Mouse (Mus musculus) kidney, embryonic 15.5 days (tissue): ENCODE data around the gene Phka2. TPM values are rescaled to one million over a fixed set of nuclear protein-coding genes. Genes with fewer than 3 reads are reported as not detected.

Source experiments
- ATAC-seq: fragments of 200-750 bp; cut with Nextera tagmentation; replicated peaks from 2 replicates; pipeline ENCODE4 v1.8.0; 2017; ENCODE audit warnings: moderate TSS enrichment; ENCODE audit not compliant: low FRiP score
- H3K27ac ChIP-seq: fragments of 300-500 bp; sonication (generic); 2 replicates; pipeline ENCODE4 v1.5.1; 2015; ENCODE audit warnings: mild to moderate bottlenecking, inconsistent platforms
- H3K27me3 ChIP-seq: fragments of 300-500 bp; sonication (generic); 2 replicates; pipeline ENCODE4 v1.6.1; 2015; ENCODE audit warnings: inconsistent platforms
- H3K36me3 ChIP-seq: fragments of 300-500 bp; sonication (generic); 2 replicates; pipeline ENCODE4 v1.6.1; 2015; ENCODE audit warnings: inconsistent platforms
- H3K4me1 ChIP-seq: fragments of 300-500 bp; sonication (generic); 2 replicates; pipeline ENCODE4 v1.6.1; 2015; ENCODE audit warnings: inconsistent platforms
- H3K4me2 ChIP-seq: fragments of 300-500 bp; sonication (generic); 2 replicates; pipeline ENCODE4 v1.6.1; 2015; ENCODE audit warnings: moderate library complexity, mild to moderate bottlenecking, inconsistent platforms
- H3K4me3 ChIP-seq: fragments of 300-500 bp; sonication (generic); replicated peaks from 2 replicates; pipeline ENCODE4 v1.5.1; 2015; ENCODE audit warnings: mild to moderate bottlenecking, inconsistent platforms
- H3K9ac ChIP-seq: fragments of 300-500 bp; sonication (generic); 2 replicates; pipeline ENCODE4 v1.6.1; 2015; ENCODE audit warnings: mild to moderate bottlenecking, inconsistent platforms
- H3K9me3 ChIP-seq: fragments of 300-500 bp; sonication (generic); replicated peaks from 2 replicates; pipeline ENCODE4 v1.6.1; 2016; ENCODE audit warnings: inconsistent platforms
- WGBS: fragments of 180-500 bp; shearing (Covaris S2); methylation state at CpG from one replicate; pipeline ENCODE4 v1.1.7; 2015; ENCODE audit warnings: mixed read lengths; 5-methylcytosine and 5-hydroxymethylcytosine counted together
- polyA plus RNA-seq: library from polyadenylated mRNA; unstranded; fragments of >200 nt; fragmentation: Nextera tagmentation; extraction: Ambion mirVana; gene quantifications from 2 replicates; pipeline ENCODE4 v1.2.1, GENCODE M21; 2015

The Phka2 gene
- polyA plus RNA-seq, 1 experiment from 2014 or later = 14.8 TPM

- 68% methylated on average over 2 of the region's 2 CpGs for WGBS
- Histone ChIP-seq H3K9me3 (no peaks in the 10 kb centered on the region), H3K4me3 (no peak overlapping the region), H3K27ac (no peak overlapping the region), H3K36me3 (0 out of 2 replicates have a peak, but pooled peaks cover 12% of the 10 kb centered on the region), H3K4me1 (no peaks in the 10 kb centered on the region), H3K9ac (no peak overlapping the region), H3K4me2 (no peak overlapping the region), H3K27me3 (peaks cover 6% of the 10 kb centered on the region; the same call in 1 of the 2 replicates)
- no peak for ATAC-seq
Observed at GRCm38 (mm10) chrX:160542772-160543171, 40.8 kb downstream of the Phka2 start.

- H3K27ac ChIP-seq = no peak overlapping the region
- no peak overlapping the region for H3K9ac ChIP-seq
- H3K36me3 ChIP-seq = 0 out of 2 replicates have a peak, but pooled peaks cover 7% of the 10 kb centered on the region
- no peaks in the 10 kb centered on the region for H3K4me1 ChIP-seq
- H3K27me3 ChIP-seq = peaks cover 34% of the 10 kb centered on the region
- no peak for ATAC-seq
- 68% methylated on average over 1 of the region's 1 CpGs for WGBS
- no peaks in the 10 kb centered on the region for H3K9me3 ChIP-seq
- H3K4me2 ChIP-seq = no peak overlapping the region
- H3K4me3 ChIP-seq = no peak overlapping the region
Observed at GRCm38 (mm10) chrX:160548875-160549274, 46.9 kb downstream of the Phka2 start.

DNA sequence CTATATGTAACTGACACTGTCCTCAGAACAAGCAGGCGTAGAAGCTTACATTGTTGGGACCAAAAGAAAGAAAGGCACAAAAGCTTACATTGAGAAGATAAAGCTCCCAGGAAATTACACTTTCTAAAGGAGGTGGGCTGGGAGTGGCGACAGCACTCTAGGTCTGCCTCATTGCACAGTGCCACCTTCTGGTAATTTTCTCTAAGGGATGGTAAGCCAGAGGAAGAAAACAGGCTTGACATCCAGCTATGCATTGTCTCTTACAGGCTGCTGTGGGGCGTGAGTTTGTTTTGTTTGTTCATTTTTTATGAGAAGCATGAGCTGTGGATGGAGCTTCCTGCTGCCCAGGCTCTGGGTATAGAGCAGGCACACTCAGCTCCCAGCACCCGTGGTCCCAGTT is 50.1 kb downstream of the Phka2 start:
- ATAC-seq = no peak
- WGBS = 64% methylated on average over 4 of the region's 4 CpGs
- no peak overlapping the region for H3K27ac ChIP-seq

GRCm38 (mm10) chrX:160583589-160583988 is 81.6 kb downstream of the Phka2 start:
- no peak for ATAC-seq
- Histone ChIP-seq H3K27ac (no peak overlapping the region), H3K4me1 (no peaks in the 10 kb centered on the region), H3K4me2 (no peak overlapping the region), H3K9me3 (no peaks in the 10 kb centered on the region), H3K27me3 (peaks cover 38% of the 10 kb centered on the region), H3K36me3 (no peaks in the 10 kb centered on the region), H3K9ac (no peak overlapping the region), H3K4me3 (no peak overlapping the region)
- 72% methylated on average over 5 of the region's 5 CpGs for WGBS

More for the DNA sequence above, 50.1 kb downstream of the Phka2 start:
- no peak overlapping the region for H3K9ac ChIP-seq
- peaks cover 59% of the 10 kb centered on the region for H3K27me3 ChIP-seq
- no peaks in the 10 kb centered on the region for H3K9me3 ChIP-seq
- no peaks in the 10 kb centered on the region for H3K36me3 ChIP-seq
- no peak overlapping the region for H3K4me3 ChIP-seq
- no peaks in the 10 kb centered on the region for H3K4me1 ChIP-seq
- no peak overlapping the region for H3K4me2 ChIP-seq

- H3K4me2 ChIP-seq = no peak overlapping the region
- no peak overlapping the region for H3K27ac ChIP-seq
- no peak overlapping the region for H3K9ac ChIP-seq
- 96% methylated on average over 4 of the region's 4 CpGs for whole genome bisulfite sequencing
- no peaks in the 10 kb centered on the region for H3K9me3 ChIP-seq
- H3K4me1 ChIP-seq = no peaks in the 10 kb centered on the region
- H3K27me3 ChIP-seq = peaks cover 35% of the 10 kb centered on the region
- ATAC-seq = no peak
- H3K4me3 ChIP-seq = no peak overlapping the region
- H3K36me3 ChIP-seq = 0 out of 2 replicates have a peak, but pooled peaks cover 3% of the 10 kb centered on the region
Observed at GRCm38 (mm10) chrX:160584148-160584838, 82.3 kb downstream of the Phka2 start.

DNA sequence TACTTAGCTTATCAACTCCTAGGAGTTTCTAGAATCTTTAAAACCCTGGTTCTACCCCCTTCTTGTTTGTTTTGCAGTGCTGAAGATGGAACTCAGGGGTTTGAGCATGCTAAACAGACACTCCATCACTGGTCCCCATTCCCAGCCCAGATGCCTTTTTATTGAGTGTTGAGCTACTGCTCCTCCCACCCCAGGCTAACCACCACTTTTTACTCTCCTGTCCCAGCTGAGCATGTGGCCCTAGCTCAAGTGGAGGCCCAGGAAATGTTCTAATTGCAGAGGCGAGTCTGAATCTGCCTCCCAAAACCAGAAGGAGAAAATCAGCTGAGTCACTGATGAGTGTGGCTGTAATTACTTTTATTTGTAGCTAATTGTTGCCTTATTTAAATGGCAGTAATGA is 83.1 kb downstream of the Phka2 start:
- 74% methylated on average over 1 of the region's 1 CpGs for WGBS

DNA sequence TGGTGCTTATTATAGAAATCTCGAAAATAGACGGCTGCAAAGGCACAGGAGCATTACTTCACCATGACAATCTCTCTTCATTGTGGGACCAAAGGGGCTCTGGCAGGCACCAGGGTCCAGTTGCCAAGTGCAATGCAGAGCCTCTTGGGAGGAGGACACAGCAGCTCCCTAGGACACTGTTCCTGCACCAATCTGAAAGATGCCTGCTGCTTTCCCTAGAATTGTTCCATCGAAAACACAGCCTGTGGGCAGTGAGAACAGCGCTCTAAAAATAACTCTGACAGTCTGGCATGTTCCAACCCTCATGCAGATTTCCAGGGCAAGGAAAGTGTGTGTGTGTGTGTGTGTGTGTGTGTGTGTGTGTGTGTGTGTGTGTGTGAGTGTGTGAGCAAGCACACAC is 86.6 kb downstream of the Phka2 start:
- no peak overlapping the region for H3K4me2 ChIP-seq
- no peak overlapping the region for H3K27ac ChIP-seq
- WGBS = 85% methylated on average over 4 of the region's 4 CpGs
- H3K4me1 ChIP-seq = no peaks in the 10 kb centered on the region
- no peak for ATAC-seq
- no peak overlapping the region for H3K9ac ChIP-seq
- peaks cover 37% of the 10 kb centered on the region for H3K27me3 ChIP-seq
- no peak overlapping the region for H3K4me3 ChIP-seq
- H3K36me3 ChIP-seq = 0 out of 2 replicates have a peak, but pooled peaks cover 3% of the 10 kb centered on the region
- no peaks in the 10 kb centered on the region for H3K9me3 ChIP-seq

More for the DNA sequence above, 83.1 kb downstream of the Phka2 start:
- Histone ChIP-seq H3K4me3 (no peak overlapping the region), H3K4me2 (no peak overlapping the region), H3K4me1 (no peaks in the 10 kb centered on the region), H3K9me3 (no peaks in the 10 kb centered on the region), H3K27ac (no peak overlapping the region), H3K9ac (no peak overlapping the region), H3K27me3 (peaks cover 30% of the 10 kb centered on the region), H3K36me3 (0 out of 2 replicates have a peak, but pooled peaks cover 3% of the 10 kb centered on the region)
- no peak for ATAC-seq

GRCm38 (mm10) chrX:160590147-160590546 is 88.2 kb downstream of the Phka2 start:
- no peak overlapping the region for H3K4me3 ChIP-seq
- no peaks in the 10 kb centered on the region for H3K9me3 ChIP-seq
- H3K27ac ChIP-seq = no peak overlapping the region
- no peak overlapping the region for H3K4me2 ChIP-seq
- peaks cover 33% of the 10 kb centered on the region; the same call in 1 of the 2 replicates for H3K27me3 ChIP-seq
- 0 out of 2 replicates have a peak, but pooled peaks cover 3% of the 10 kb centered on the region for H3K36me3 ChIP-seq
- no peak for ATAC-seq
- 96% methylated on average over 7 of the region's 7 CpGs for WGBS
- H3K4me1 ChIP-seq = no peaks in the 10 kb centered on the region
- H3K9ac ChIP-seq = no peak overlapping the region

DNA sequence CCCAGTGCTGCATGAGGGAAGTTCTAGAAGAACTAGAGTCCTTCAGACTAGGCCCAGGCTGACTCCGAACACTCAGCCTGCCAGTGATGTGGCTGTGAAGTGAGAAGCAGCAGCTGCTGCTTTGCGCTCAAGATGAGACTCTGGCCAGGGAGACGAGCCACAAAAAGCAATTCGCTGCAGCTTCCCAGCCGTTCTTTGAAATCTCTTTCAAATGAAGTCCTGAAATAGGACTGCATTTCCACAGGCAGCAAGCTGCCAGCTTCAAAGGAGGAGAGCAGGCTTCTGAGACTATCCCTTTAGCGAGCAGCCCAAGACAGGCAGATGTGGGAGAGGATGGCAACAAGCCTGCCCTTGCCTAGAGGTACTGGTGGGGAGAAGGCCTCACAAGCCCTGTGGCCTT is 91.0 kb downstream of the Phka2 start:
- Histone ChIP-seq H3K4me1 (peaks cover under 1% of the 10 kb centered on the region; the same call in 1 of the 2 replicates), H3K27ac (no peak overlapping the region)

DNA sequence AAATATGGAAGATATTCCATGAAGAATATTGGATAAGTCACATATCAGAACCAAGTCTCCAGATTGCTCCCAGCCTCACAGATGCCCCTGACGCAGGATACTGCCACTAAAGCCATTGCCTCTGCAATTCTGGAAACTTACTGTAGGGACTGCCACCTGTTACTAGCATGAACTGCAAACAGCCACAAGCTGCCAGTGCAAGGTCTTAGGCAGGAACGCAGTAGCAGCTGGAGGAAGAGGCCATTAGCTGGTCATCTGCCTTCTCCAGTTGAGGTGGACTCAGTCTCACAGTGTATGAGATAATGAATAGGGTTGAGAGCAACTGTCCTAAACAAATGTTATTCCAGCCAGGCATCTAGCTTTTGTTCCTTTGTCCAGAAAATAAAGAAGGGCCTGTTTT is 96.1 kb downstream of the Phka2 start:
- no peaks in the 10 kb centered on the region for H3K9me3 ChIP-seq
- H3K4me1 ChIP-seq = peaks cover 27% of the 10 kb centered on the region
- H3K27ac ChIP-seq = peak overlapping the region; percentile 84; the same call in 1 of the 2 replicates

More for the DNA sequence above, 91.0 kb downstream of the Phka2 start:
- Histone ChIP-seq H3K9ac (no peak overlapping the region), H3K36me3 (0 out of 2 replicates have a peak, but pooled peaks cover 3% of the 10 kb centered on the region), H3K4me3 (no peak overlapping the region), H3K9me3 (no peaks in the 10 kb centered on the region), H3K27me3 (peaks cover 33% of the 10 kb centered on the region; the same call in 1 of the 2 replicates), H3K4me2 (no peak overlapping the region)
- no peak for ATAC-seq
- WGBS = 84% methylated on average over 6 of the region's 6 CpGs

GRCm38 (mm10) chrX:160598562-160599458 is 96.8 kb downstream of the Phka2 start:
- Histone ChIP-seq H3K4me2 (no peak overlapping the region), H3K4me3 (no peak overlapping the region), H3K4me1 (peaks cover 27% of the 10 kb centered on the region), H3K9ac (no peak overlapping the region), H3K27ac (peak overlapping the region; percentile 84), H3K9me3 (no peaks in the 10 kb centered on the region), H3K27me3 (peaks cover 39% of the 10 kb centered on the region), H3K36me3 (no peaks in the 10 kb centered on the region)
- peak; percentile 94 for ATAC-seq
- WGBS = 20% methylated on average over 3 of the region's 3 CpGs

More for the DNA sequence above, 96.1 kb downstream of the Phka2 start:
- ATAC-seq = no peak
- Histone ChIP-seq H3K4me2 (no peak overlapping the region), H3K9ac (no peak overlapping the region), H3K4me3 (no peak overlapping the region), H3K27me3 (peaks cover 34% of the 10 kb centered on the region), H3K36me3 (no peaks in the 10 kb centered on the region)
- WGBS = 68% methylated on average over 2 of the region's 2 CpGs

GRCm38 (mm10) chrX:160601053-160601452 is 99.1 kb downstream of the Phka2 start:
- WGBS = 26% methylated on average over 3 of the region's 3 CpGs

More at GRCm38 (mm10) chrX:160601053-160601452, 99.1 kb downstream of the Phka2 start:
- peak overlapping the region; percentile 41; the same call in 1 of the 2 replicates for H3K27ac ChIP-seq
- peaks cover 29% of the 10 kb centered on the region for H3K4me1 ChIP-seq
- no peak overlapping the region for H3K4me3 ChIP-seq
- H3K9me3 ChIP-seq = no peaks in the 10 kb centered on the region
- peak; percentile 9; the same call in 1 of the 2 replicates for ATAC-seq
- no peaks in the 10 kb centered on the region for H3K36me3 ChIP-seq
- H3K27me3 ChIP-seq = peaks cover 43% of the 10 kb centered on the region
- no peak overlapping the region for H3K9ac ChIP-seq
- no peak overlapping the region for H3K4me2 ChIP-seq
